Mouse (Mus musculus) heart, postnatal 25 days (tissue): ENCODE measurements at regions not wholly inside any gene's neighbourhood (a gene's known extent, or its start where the extent isn't known, plus 50 kb on each side); places are given as distances from the start of the nearest gene placed in this dataset.

Experiments used
- DNase-seq: peaks from one replicate; pipeline ENCODE4 v3.0.0; 2022; ENCODE audit warnings: low spot score
- intact Hi-C: fragments of 180-260 bp; cut with DNase I; formaldehyde crosslinking; loops from one replicate; pipeline ENCODE4 v1.15.1; 2025

- intact Hi-C loops, result no loop called here
- DNase-seq, result no peak
These were observed 100.8 kb downstream of the Tm2d1 start for GRCm38 (mm10) chr4:98282275-98282674.

DNA sequence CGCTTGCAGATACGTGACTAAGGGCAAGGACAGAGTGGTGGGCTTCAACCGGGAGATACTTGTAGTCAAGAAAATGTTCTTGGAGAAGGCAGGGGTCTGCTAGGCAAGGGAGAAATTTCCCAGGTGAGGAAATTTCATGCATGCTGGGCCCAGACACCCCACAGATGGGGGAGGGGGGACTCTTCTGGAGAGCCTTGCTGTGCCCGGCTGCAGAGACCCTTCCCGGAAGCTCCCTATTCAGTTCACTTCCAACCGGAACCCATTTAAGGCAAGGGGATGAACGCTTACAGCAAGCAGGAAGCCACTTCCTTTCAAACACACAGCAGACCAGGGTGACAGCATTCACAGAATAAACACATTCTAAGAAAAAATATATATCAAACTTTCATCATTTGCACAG lies 124.8 kb downstream of the Tm2d1 start:
- intact Hi-C loops, result loop anchor here (5.0 kb wide), 3 partner anchors 64 to 511 kb away; no protein-coding TSS in a partner anchor

GRCm38 (mm10) chr4:98257711-98258110 lies 125.4 kb downstream of the Tm2d1 start:
- intact Hi-C loops, result loop anchor here (5.0 kb wide), 3 partner anchors 65 to 510 kb away; no protein-coding TSS in a partner anchor
- DNase-seq, result peak; percentile 80

More for the DNA sequence above, 124.8 kb downstream of the Tm2d1 start:
- no peak for DNase-seq

- intact Hi-C loops, result loop anchor here (5.0 kb wide), 3 partner anchors 67 to 508 kb away; no protein-coding TSS in a partner anchor
- no peak for DNase-seq
These were observed 128.0 kb downstream of the Tm2d1 start for GRCm38 (mm10) chr4:98254856-98255853.

- peak; percentile 16 for DNase-seq
- intact Hi-C loops, result no loop called here
These were observed 138.9 kb downstream of the Tm2d1 start for GRCm38 (mm10) chr4:98243941-98244929.

DNA sequence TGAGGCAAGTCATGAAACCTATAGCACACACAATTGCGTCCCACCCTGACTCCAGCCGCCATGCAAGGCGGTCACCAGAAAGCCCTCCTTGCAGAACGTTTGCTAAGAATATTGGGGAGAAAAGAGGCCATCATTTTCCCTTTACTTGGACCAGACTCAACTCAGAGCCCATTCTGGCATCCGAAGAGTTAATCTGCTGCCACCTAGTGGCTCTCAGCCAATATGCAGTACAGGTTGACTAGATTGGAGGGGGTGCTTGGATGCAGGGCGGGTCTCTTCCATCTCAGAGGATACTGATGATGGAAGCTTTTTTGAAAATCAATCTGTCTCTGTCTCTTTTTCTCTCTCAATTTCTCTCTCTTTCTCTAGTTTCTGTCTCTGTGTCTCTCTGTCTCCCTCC lies 139.6 kb downstream of the Tm2d1 start:
- intact Hi-C loops, result no loop called here
- DNase-seq, result no peak

DNA sequence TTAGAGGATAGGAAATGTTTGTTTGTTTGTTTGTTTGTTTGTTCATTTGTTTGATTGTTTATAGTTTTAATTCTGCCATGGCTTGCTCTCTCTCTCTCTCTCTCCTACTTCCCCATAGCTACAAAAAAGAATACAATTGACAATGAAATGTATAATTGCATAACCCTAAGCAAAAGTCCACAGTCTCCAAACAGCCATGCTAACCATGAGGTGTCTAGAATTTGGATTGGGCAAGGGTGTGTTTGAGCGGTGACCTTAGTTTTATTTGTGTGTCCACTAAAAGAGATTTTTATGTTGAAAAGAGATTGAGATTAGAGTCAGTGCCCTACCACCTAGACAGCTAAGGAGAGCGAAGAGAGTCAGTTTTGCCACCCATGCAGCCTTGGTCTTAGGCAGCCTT lies 141.2 kb downstream of the Tm2d1 start:
- DNase-seq, result no peak
- intact Hi-C loops, result no loop called here

GRCm38 (mm10) chr4:98240289-98240688 lies 142.8 kb downstream of the Tm2d1 start:
- no peak for DNase-seq
- intact Hi-C loops, result no loop called here

DNA sequence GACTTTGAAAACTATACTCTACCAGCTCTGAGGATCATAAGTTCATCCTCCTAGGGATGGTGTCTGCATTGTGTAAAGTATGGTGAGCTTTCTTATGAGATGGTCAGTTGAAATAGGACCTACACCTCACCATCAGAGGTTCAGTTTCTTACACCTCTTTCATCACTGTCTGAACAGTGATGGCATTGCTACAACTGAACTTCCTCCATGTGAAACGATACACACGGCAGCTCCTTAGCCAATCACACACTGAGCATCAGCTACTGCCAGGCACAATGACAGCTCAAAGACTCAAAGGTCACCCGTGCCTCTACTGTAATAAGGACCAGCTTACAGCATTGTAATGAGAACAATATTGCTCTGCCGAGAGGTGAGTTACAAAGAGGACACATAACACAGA lies 145.0 kb downstream of the Tm2d1 start:
- intact Hi-C loops, result no loop called here
- DNase-seq, result no peak

DNA sequence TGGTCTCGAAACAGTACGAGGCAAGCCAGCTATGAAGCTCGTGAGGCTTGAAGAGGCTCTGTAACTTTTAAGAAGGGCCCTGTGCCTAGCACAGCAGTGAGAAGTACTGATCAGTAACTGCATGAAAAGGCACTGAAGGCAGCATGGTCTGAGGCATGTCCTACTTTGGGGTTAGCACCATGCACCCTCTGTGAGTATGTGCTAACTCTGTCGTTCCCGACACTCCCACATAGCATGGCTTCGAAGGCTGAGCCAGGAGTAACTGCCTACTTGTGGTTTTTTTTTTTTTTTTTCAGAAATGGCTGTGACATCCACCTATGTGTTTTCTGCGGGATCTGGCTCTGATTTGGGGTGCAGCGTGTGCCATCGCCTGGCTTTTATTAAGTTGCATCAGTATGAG lies 145.6 kb downstream of the Tm2d1 start:
- intact Hi-C loops, result no loop called here
- no peak for DNase-seq

GRCm38 (mm10) chr4:98236006-98236783 lies 146.9 kb downstream of the Tm2d1 start:
- no peak for DNase-seq
- intact Hi-C loops, result no loop called here

DNA sequence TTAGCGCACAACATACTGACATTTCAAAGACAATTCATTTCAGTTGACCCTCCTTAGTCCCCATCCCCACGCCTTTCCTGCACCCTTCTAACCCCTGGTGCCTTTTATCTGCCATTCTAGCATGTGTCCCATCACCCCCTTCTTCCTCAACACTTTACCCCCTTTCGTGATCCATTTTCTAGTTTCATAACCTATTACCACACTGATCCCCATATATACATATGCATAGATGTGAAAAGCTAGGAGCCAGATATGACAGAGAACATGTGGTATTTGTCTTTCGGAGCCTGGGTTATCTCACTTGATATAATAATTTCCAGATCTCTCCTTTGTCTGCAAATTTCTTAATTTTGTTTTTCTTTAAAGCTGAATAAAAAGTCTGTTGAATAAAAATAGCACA lies 154.9 kb downstream of the Tm2d1 start:
- no peak for DNase-seq

GRCm38 (mm10) chr4:98224366-98224765 lies 158.7 kb downstream of the Tm2d1 start:
- no peak for DNase-seq

More for the DNA sequence above, 154.9 kb downstream of the Tm2d1 start:
- intact Hi-C loops, result no loop called here

GRCm38 (mm10) chr4:98223429-98223828 lies 159.7 kb downstream of the Tm2d1 start:
- no peak for DNase-seq
- intact Hi-C loops, result no loop called here

More at GRCm38 (mm10) chr4:98224366-98224765, 158.7 kb downstream of the Tm2d1 start:
- intact Hi-C loops, result no loop called here

- intact Hi-C loops, result no loop called here
- DNase-seq, result no peak
These were observed 161.5 kb downstream of the Tm2d1 start for GRCm38 (mm10) chr4:98221566-98221965.

DNA sequence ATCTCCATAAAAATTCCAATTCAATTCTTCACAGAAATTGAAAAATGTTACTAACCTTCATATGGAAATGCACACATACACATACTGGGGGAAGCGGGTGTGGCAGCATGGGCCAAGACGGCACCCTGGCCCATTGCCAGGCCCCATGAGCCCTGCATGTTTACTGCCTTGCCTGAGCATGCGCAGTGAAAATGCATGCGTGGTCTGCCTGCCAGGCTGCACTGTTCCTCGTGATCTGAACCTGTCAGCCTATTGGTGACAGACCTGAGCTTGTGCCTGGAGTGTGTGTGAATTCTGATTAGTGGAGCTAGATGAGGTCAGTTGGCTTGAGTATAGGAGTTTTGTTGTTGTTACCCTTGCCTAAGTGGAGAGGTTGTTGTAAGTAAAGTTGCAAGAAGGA lies 167.9 kb downstream of the Tm2d1 start:
- no peak for DNase-seq
- intact Hi-C loops, result no loop called here

DNA sequence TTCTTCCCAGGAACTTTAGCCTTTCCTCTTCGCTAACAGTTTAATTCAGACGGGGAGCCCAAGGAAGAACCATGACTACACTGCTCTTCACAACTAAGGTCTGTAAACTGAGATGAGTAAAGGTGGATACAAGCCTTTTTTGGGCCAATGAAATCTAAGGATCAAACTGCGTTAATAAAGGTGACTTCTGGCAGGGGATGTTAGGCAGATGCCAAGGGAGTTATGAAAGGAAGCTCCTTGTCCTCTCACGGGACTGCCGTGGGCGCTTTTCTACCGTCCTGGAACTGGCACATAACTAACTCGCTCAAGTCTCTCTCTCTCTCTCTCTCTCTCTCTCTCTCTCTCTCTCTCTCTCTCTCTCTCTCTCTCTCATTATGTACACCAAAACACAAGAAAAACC lies 175.7 kb downstream of the Tm2d1 start:
- no peak for DNase-seq
- intact Hi-C loops, result no loop called here

DNA sequence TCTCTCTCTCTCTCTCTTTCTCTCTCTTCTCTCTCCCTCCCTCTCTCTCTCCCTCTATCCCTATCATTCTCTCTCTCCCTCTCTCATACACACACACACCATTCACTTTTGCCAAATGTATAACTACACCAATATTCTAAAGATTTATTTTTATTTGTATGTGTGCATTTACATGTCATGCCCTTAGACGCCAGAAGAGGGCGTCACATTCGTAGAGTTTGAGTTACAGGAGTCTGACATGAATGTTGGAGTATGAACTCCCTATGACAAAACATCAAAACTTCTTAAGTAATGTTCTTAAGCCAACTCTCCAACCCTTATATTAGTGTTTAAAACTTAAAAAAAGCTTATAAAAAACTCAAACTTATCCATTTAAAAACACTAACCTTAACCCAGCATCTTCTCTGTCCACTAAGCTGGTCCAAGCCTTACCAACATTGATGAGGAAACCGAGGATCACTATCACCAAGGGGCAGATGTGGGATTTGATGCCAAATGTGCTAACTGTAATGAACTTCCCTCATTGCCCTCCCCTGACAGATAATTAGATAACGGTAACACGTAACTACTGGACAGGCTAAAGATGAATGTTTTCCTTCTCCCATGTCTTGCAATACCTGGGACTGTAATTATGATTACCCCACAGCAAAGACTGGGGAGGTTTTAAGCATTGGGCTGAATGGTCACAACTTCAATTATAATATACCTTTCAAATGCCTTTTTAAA lies 176.7 kb downstream of the Tm2d1 start:
- no peak for DNase-seq
- intact Hi-C loops, result no loop called here

DNA sequence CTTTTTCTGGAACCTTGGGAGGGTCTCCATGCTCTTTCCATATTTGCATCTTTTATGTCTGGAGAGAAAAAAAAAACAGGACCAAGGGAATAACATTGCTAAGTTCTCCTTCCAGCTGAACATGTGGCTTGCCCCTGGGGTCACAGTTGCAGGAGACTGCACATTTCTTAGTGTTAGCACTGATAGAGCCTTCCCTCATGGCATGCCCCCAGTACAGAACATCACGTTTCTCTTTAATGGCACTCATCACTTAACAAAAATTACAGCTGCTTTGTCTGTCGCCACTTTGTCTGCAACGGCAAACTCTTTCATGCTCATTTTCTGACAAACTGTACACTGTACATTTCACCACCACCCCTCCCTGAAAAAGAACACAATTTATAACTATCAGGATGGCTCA lies 180.0 kb downstream of the Tm2d1 start:
- DNase-seq, result no peak
- intact Hi-C loops, result loop anchor here (5.0 kb wide), 2 partner anchors 119 to 446 kb away; no protein-coding TSS in a partner anchor
